Mouse (Mus musculus) inflammation-experienced regulatory T-cells, adult 6 months (primary cell): ENCODE measurements at regions not wholly inside any gene's neighbourhood (a gene's known extent, or its start where the extent isn't known, plus 50 kb on each side); places are given as distances from the start of the nearest gene placed in this dataset.

Source experiments
- ATAC-seq: one replicate; pipeline ENCODE4 v1.8.0; 2017

DNA sequence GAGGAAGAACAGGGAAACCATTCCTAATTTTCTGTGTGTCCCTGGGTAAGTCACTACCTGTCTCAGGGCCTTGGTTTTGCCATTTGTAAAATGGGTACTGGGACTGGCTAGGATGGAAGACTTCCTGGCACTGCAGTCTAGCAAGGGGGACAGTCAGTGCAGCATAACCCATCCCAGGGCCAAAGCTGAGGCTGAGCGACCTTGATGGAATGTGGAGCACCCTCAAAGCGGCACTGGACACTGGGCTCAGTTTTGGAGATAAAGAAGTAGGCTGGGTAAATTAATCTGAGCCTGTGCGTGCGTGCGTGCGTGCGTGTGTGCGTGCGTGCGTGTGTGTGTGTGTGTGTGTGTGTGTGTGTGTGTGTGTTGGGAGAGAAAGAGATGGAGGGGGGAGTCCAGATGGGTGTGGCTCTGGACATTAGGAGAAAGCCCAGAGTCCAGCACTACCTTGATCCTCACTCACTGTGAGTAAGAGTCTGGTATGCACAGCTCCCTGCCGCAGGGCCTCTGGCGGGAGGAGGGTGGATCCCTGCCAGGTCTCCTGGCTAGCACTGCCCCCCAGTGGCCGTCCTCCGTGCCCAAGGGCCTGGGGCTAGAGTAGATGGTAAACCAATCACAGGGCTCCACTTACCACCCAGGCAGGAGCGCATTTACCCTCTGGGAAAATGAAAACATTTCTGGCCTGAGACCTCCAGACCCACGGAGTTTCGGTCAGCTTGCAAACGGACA lies 320.3 kb upstream of the Dio3 start:
- no peak for ATAC-seq

DNA sequence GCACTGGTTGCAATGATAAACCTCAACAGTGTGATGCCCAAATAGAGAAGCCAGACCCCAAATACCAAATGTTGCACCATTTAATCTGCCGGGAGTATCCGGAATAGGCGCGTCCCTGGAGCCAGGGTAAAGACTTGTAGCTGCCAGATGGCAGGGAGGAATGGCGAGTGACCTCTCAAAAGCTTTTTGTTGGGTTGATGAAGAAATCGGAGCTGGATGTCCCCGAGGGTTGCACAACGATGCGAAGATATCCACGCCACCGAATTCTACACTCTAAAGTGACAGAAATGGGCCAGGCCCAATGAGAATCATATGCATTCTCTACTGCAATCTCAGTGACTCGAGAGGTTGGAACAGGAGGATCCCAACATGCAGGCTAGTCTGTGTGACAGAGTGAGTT lies 312.1 kb upstream of the Dio3 start:
- no peak for ATAC-seq

DNA sequence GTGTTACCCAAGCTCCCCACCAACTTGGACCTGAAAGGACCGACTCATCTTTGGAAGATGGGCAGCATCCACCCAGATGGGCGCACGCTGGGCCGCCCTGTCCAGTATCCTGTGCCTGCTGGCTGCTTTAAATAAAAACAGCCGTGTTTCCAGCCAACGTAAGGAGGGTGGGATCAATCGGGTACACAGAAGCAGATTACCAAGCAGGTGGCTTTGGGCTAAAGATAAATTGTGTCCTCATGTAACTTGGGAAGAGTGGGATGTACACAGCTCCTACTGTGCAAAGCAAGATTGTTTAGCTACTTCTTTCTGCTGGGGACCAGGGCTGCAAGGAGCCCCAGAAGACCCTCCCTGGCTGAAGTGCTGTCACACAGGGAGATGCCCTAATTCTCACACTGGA lies 310.6 kb upstream of the Dio3 start:
- no peak for ATAC-seq

DNA sequence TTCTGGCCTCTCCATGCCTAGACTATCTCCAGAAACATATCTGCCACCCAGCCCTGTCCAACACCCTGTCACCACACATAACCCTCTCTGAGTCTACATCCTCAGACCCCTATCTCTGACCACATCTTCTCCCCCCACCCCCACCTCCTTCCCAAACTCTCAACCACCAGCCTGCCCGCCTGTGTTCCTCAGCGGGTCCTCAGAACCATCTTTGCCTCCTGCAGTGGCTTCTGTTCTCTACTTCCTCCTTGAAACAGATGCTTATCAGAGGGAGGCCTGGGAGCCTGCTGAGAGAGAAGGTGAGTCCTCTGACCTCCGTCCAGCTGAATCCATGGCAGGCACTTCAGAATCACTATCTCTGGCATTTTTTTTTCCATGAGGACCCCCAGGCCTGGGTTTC lies 307.4 kb upstream of the Dio3 start:
- ATAC-seq = no peak

DNA sequence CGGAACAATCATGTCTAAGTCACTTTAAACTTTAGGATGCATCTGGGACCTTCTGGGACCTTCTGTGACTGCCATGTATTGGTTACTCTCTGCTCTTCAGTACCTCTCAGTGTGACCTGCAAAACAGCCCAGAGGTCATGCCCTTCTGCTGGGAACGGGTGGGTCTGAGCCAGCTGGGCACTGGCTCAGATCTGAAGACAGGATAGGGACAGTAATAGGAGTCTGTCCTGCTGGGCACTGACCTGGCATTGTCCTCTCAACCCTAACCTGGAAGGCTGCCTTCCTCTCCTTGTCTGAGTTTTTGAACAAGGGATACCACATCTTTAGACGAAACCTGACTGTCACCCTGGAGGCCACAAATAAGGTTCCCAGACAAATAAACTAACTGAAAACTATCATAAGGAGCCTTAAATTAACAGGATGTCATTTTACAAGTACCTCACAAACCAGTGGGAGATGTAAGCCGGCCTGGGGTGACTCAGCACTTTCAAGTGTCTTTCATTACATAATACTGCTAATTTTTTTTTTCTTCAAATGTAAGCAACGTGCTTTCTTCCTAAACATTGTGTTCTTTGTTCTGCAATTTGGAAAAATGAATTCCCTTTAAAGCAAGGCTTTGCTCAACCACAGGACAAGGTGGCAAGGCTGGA lies 306.4 kb upstream of the Dio3 start:
- ATAC-seq = no peak

DNA sequence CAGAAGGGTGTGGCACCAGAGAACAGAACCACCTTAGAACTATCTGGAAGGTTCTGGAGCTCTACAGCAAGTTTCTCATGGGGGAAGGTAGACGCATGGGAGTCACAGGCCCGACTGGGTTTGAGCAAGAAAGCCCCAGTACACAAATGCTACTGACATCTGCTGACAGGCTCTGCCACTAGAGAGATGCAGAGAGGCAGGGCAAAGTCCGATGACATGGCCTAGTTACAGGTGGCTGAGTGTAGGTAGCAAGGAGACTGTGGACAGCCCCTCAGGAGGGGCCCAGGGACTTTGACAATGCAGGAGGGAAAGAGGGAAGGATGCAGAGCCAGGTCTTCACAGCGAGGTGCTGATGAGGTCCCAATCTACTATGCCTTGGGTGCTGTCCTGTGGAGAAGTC lies 305.3 kb upstream of the Dio3 start:
- ATAC-seq = no peak

DNA sequence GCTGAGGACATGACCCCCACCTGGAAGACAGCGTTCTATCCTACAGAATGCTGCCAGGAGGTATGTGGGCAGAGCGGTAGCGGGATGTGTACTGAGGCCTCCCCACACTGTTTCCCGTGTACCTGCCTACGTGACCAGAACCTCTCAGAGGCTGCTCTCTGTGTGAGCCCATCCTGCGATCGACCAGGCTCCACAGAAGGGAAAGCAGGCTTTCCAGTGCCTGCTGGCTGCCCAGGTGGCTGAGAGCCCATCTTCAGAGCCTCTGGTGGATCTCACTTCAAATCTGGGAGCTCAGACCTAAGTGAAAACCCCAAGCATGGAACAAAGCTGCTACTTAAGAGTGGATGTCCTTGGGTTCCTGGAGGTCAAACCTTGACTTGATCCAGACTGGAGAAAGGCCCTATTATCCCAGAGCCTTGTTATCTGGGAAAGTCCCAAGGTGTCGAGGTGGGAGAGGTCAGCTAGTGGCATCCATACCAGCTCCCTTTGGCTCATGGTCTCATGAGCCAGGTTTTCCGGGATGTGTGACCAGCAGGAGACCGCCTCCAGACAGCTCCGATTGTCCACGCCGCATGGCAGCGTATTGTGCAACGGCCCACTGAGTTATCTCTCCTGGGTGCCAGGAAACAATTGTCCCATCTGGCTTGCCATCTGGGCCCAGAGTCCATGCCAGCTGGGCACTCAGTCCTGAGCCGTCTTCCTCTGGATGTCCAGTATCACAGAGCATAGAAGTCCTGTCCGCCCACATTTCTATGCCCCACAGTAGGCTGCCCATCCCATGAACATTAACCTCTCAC lies 303.5 kb upstream of the Dio3 start:
- ATAC-seq = no peak

DNA sequence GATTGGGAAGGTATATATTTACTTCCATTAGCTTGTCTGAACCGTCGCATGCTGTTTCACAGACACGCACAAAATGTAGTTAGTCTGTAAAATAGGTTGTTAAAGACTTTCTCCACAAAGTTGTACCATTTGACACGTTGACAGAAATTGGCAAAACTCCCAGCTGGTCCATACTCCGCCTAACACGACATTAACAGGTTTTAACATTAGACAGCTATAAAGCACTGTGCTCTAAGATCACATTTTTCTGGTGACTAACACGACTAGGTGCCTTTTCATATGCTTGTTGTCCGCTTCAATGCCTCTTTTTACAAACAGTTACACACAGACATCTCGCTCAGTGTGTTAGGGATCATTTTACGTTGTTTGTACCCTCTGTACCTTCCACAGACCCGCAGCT lies 294.2 kb upstream of the Dio3 start:
- no peak for ATAC-seq

DNA sequence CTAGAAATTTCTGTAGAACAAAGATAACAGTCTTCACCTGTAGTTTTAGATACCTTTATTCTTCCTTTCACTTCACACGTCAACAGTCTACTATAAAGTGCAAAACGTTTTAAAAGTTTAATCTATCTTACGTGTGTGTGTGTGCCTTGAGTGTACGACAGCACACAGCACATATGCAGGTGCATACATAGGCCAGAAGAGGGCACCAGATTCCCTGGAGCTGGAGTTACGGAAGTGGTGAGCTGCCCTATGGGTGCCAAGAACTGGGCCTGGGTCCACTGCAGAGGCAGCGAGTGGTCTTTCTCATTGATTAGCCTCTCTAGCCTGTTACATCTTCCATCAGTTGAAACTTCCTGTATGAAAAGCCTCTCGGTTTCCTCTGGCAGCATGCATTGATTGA lies 285.5 kb upstream of the Dio3 start:
- ATAC-seq = no peak

DNA sequence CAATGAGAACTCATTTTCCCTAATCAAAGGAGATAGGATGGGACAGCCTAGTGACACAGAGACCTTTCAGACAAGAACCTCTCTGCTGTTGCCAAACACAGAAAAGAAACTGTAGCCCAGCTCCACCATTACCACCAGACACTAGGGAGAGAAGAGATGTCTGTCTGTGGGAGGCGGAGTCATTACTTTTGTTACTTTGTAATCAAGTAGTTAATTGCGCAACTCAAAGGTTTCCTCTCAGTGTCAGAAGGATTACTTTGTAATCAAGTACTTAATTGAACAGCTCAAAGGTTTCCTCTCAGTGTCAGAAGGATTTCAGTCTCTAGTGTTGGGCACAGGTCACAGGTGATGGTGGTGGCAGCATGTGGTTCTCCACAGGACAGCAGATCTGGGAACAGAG lies 276.2 kb upstream of the Dio3 start:
- ATAC-seq = no peak

DNA sequence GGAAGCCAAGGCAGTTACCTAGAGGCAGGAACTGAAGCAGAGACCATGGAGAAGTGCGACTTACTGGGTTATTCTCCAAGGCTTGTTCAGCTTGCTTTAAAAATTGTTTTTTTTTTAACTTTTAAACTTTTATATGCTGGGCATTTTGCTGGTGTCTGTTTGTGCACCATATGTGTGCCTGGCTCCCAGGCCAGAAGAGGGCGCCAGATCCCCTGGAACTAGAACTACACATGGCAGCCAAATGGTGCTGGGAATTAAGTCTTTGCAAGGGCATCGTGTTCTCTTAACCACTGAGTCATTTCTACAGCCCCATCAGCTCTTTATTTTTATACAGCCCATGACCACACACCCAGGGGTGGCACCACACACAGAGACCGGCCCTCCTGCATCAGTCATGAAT lies 269.7 kb upstream of the Dio3 start:
- ATAC-seq = no peak

DNA sequence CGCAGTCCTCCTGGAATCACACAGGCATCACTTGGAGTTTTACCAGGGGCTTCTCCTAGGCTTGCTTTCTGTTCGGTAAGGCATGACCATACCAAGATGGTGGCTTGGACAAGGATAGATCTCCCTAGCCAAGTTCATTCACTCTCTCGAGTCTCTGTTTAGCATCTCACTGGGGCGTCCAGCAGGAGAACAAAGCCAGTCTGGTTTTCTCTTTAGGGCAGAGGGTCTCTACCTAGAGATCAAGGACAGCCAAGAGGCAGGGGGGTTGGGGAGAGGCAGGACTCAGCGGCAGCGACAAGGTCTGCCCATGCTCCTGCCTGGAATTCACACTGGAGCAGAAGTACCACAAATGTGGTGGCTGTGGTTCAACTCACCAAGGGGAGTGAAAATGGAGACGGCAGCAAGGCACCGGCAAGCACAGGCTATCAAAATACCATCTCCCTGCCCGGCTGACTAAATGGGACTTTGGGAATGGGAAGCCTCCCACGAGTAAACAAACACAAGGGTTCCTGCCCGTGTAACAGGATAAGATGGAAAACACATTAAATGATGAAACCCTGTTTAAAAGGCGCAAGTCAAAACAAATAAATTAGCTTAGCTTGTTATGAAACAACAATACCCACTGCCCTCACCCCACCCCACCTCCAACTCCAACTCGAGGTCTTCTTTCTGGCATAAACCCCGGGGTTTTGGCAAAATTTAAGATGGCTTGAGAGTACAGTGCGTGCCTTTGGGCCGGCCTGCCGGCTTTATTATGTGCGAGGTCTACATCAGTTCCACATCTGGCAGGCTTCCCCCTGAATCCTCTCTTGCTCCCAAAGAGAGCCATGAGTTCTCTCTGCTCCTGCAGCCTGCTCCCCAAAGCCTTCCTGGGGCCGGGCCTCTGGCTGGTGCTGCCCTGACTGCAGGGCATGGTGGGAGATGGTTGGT lies 258.1 kb upstream of the Dio3 start:
- ATAC-seq = no peak

DNA sequence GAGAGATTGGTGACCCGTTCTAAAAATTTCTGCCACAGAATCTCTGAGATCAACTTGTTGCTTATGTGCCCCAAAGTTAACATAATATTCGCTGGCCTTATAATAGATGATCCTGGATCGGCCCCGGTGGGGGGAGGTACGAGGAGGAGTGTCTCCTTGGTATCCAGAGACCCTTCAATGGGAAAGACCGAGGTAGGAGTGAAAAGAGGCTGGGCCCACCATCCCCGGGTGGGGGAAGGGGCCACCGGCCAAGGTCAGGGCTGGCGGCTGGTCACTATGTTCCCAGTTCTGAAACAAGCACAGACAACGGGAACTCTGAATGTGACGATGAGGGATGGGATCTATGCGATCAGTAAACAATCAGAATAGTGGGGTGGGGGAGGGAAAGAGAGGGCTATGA lies 257.2 kb upstream of the Dio3 start:
- no peak for ATAC-seq

DNA sequence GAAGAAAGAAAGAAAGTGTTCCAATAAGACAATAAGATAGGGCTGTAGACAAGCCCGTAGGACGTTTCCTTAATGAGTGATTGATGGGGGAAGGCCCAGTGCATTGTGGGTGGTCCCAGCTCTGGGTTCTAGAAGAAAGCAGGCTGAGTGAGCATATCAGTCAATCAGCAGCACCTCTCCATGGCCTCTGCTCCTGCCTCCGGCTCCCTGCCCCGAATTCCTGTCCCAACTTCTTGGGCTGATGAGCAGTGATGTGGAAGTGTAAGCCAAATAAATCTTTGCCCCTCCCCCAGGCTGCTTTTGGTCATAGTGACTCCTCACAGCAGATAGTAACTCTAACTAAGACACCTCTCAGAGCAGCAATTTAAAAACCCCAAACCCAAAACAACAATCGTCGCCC lies 256.2 kb upstream of the Dio3 start:
- ATAC-seq = no peak

DNA sequence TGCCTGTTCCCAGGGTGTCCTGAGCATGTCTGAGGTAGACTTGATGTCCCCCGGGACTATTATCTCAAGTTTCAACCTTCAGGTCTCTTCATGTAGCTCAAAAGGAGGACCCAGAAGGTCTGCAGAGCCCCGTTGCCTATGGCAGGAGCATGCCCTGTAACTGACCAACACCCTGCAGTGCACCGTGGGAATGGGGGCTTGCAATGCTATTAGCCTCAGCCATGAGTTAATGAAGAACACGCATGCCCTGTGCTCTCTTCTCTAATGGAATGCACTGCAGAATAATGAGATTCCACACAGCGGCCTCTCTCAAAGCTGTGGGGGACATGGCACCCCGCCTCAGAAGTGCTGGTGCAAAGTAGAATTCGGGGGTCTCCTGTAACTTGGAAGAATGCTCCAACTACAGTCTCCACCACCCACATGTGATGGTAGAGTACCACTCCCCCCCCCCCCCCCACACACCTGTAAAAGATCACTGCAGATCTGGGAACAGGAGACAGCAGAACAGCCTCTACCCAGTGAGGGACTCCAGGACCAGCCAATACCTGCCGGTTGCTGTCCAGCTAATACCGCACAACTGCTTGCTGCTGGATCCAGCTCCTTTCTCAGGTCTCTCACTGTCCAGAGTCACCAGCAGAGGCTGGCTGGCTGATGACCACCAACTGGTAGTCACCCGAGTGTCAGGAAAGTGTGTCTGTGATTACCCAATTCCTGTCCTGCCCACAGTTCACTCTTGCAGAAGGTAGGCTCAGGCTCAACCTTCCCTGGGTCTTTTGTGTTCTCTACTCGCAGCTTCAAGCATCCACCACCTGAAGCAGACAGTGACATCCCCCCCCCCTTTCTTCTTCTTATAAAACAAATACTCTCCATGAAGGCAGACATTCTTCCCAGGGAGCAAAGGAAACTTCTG lies 255.4 kb upstream of the Dio3 start:
- no peak for ATAC-seq

DNA sequence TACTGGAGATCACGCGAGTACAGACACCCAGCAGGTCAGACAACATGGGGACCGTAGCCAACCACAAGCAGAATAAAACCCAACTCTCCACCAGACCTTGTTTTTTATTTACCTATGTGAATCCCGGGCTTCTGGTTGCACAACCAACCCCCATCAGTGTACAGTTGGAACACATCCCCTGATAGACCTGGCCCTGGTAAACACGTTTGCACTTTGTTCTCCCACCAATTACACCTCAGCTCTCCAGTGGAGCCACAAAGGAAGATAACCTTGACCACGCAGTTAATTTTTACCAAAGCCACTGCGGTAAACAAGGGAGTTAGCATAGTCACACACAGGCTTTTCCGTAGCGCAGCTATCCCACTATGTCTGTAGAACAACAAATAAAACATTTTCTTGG lies 254.6 kb upstream of the Dio3 start:
- no peak for ATAC-seq

DNA sequence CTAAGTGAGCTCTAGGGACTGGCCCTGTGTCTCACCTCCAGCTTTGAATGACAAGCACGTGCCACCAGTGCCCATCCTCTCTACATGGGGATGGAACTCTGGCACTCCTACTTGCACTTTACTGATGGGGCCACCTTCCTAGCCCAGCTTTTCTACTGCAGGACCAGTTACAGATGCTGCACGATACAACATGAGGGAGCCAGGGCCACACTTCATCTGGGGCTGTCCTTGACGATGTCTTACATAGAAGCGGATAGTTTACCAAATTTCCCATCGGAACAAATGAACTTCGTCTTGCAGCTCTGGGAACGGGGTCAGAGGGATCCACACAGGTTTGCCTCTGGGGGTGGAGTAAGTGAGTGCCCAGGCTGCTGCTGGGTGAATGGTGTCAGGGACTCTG lies 253.7 kb upstream of the Dio3 start:
- no peak for ATAC-seq

DNA sequence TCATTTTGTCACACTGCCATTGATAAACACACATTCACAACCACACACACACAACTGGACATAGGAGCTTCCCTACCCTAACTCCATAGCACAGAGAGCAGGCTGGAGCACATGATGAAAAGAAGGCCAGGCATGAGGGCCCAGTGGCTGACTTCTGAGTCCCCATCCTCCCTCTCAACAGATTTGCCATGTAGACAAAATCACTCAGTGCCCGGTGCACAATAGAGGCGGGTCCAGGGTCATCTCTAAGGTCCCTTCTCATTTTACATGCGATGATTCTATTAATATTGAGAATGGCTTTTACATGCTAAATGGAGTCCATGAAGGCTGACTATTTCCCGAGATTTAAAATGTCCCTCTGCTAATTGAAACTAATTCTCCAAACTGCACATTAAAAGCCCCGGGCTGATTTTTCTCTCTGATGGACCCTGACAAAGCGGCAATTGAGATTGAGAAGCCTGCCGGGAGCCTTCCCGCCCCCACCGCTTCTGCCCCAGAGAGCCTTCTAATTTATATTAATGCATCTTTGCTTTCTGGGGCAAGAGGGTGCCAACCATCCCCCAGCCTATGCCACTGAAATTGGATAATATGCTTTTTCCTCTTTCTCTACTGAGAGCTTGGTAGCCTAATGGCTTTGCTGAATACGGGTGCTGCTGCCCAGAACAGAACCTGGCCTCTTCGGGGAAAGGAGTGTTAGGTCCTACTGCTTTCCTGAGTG lies 252.7 kb upstream of the Dio3 start:
- ATAC-seq = no peak

DNA sequence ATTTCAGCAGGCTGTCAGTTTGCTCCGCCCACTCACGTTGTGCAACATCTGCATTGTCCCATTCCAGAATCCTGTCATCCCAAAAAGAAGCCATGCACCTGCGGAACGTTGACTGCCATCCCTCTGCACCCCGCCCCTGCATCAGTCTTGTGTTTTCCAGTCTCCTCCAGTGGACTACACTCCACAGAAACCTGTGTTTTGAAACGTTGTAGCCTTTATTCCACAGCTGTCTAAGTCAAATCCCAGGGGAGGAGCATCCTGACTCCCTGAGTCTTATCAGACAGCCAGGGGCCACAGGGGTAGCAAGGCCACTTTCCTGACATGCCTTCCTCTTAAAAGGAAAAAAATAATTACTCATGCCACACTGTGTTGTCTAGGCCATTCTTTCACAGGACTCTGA lies 251.5 kb upstream of the Dio3 start:
- no peak for ATAC-seq

DNA sequence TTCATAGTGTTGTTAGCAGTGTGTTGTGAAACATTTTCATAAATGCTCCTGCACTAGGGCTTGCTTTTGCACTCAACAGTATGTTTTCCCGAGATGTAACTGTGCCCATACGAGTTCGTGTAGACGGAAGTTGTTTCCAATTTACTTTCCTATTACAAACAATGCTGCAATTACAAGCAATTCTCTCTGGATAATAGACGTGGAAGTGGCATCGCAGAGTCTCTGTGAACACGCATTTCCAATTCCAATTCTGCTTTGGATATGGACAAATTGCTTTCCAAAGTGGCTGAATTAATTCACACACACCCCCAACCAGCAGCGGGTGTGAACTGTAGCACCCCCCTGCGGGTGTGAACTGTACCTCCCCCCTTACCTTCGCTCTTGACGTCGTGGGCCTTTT lies 250.9 kb upstream of the Dio3 start:
- ATAC-seq = no peak

DNA sequence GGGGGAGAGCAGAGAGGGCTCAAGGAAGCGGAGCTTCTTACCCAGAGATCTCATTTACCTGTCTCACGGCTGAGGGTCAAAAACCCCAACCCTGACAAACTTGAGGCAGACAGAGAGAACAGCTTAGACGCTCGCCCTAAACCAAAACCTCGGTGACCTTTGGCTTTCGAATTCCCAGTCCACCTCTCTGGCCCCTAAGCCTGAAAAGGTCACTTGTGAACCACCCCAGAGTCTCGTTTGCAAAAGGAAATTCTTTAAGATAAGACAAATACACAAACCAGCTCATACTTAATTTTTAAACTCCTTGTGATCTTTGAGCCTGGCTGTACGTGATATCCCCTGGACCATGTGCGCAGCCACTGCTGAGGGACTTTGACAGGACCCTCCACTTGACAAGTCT lies 250.2 kb upstream of the Dio3 start:
- ATAC-seq = no peak
